Mouse (Mus musculus) CH12.LX (cell line): ENCODE measurements around the gene Lrtm2. TPM values are rescaled to one million over a fixed set of nuclear protein-coding genes. Genes with fewer than 3 reads are reported as not detected.

Experiments
- DNase-seq: peaks from one replicate; pipeline ENCODE4 v3.0.0-alpha.2; 2013; ENCODE audit errors: extremely low read depth
- H3K27ac ChIP-seq: 2 replicates; pipeline ENCODE4 v1.5.1; 2012; ENCODE audit warnings: low read depth, mild to moderate bottlenecking, control low read depth, moderate library complexity; ENCODE audit not compliant: insufficient read depth
- H3K27me3 ChIP-seq: replicated peaks from 2 replicates; pipeline ENCODE3; 2012; ENCODE audit warnings: inconsistent platforms
- H3K36me3 ChIP-seq, 2 experiments: replicated peaks in 1 of 2; 2 replicates each; pipeline versions ENCODE3 to v1.6.1; 2012; ENCODE audit warnings: inconsistent platforms in 1 of 2, low read length in 1 of 2, mild to moderate bottlenecking in 1 of 2, mixed read lengths in 1 of 2, moderate library complexity in 1 of 2; ENCODE audit not compliant: control insufficient read depth in 1 of 2, insufficient read depth in 1 of 2
- H3K4me1 ChIP-seq, 2 experiments: 2 replicates each; pipeline ENCODE4 v1.6.1; 2012; ENCODE audit warnings: inconsistent platforms in 1 of 2, moderate library complexity in 1 of 2; ENCODE audit not compliant: insufficient read depth in 2 of 2, control insufficient read depth in 1 of 2
- H3K4me2 ChIP-seq: 2 replicates; pipeline ENCODE4 v1.6.1; 2012; ENCODE audit warnings: low read depth, mild to moderate bottlenecking, control low read depth; ENCODE audit not compliant: poor library complexity, insufficient read depth, severe bottlenecking
- H3K4me3 ChIP-seq, 3 experiments: fragments of 150-350 bp in 1 of 3; sonication (generic) in 1 of 3; replicated peaks in 1 of 3; 2 replicates each; pipeline versions ENCODE3 to v1.5.1; 2011 to 2012; ENCODE audit warnings: low read depth in 2 of 3, low read length in 2 of 3, mild to moderate bottlenecking in 2 of 3, moderate library complexity in 2 of 3, control low read depth in 1 of 3, improper control_type of control experiment in 1 of 3, inconsistent platforms in 1 of 3, mixed read lengths in 1 of 3; ENCODE audit not compliant: poor library complexity in 1 of 3
- H3K79me2 ChIP-seq: replicated peaks from 2 replicates; pipeline ENCODE4 v1.6.1; 2012; ENCODE audit warnings: mild to moderate bottlenecking, moderate library complexity; ENCODE audit not compliant: control insufficient read depth, poor library complexity, insufficient read depth, severe bottlenecking; ENCODE audit errors: extremely low read depth
- H3K9ac ChIP-seq: 2 replicates; pipeline ENCODE4 v1.6.1; 2012; ENCODE audit warnings: low read depth, mild to moderate bottlenecking, control low read depth, moderate library complexity; ENCODE audit not compliant: insufficient read depth
- H3K9me3 ChIP-seq: replicated peaks from 2 replicates; pipeline ENCODE3; 2012; ENCODE audit warnings: low read length, inconsistent platforms, mixed read lengths
- BHLHE40 ChIP-seq: IDR thresholded peaks from 2 replicates; pipeline ENCODE4 v1.6.1; 2011; ENCODE audit warnings: mild to moderate bottlenecking, low read depth, low read length, improper control_type of control experiment
- E2F4 ChIP-seq: IDR thresholded peaks from 2 replicates; pipeline ENCODE4 v1.6.1; 2011; ENCODE audit warnings: low read depth, low read length, improper control_type of control experiment; ENCODE audit not compliant: insufficient replicate concordance
- ELF1 ChIP-seq: IDR thresholded peaks from 2 replicates; pipeline ENCODE4 v1.6.1; 2014; ENCODE audit warnings: low read depth, mild to moderate bottlenecking, inconsistent platforms, low read length, improper control_type of control experiment
- EP300 ChIP-seq: IDR thresholded peaks from 2 replicates; pipeline ENCODE4 v1.6.1; 2011; ENCODE audit warnings: low read length, improper control_type of control experiment
- GABPA ChIP-seq: IDR thresholded peaks from 2 replicates; pipeline ENCODE4 v1.6.1; 2012; ENCODE audit warnings: low read depth, low read length, improper control_type of control experiment, inconsistent platforms; ENCODE audit not compliant: insufficient replicate concordance
- HCFC1 ChIP-seq: IDR thresholded peaks from 2 replicates; pipeline ENCODE4 v1.6.1; 2012; ENCODE audit warnings: low read depth, mild to moderate bottlenecking, inconsistent platforms, low read length, improper control_type of control experiment
- JUND ChIP-seq: conservative IDR thresholded peaks from 2 replicates; pipeline ENCODE4 v1.6.1; 2011; ENCODE audit warnings: low read depth, low read length, improper control_type of control experiment
- KAT2A ChIP-seq: IDR thresholded peaks from 2 replicates; pipeline ENCODE4 v1.6.1; 2012; ENCODE audit warnings: low read length, improper control_type of control experiment, inconsistent platforms; ENCODE audit not compliant: insufficient replicate concordance
- MAFK ChIP-seq: IDR thresholded peaks from 2 replicates; pipeline ENCODE4 v1.6.1; 2011; ENCODE audit warnings: low read length, improper control_type of control experiment; ENCODE audit not compliant: insufficient replicate concordance
- MAX ChIP-seq: IDR thresholded peaks from 2 replicates; pipeline ENCODE4 v1.6.1; 2011; ENCODE audit warnings: low read length, improper control_type of control experiment
- MXI1 ChIP-seq: IDR thresholded peaks from 2 replicates; pipeline ENCODE4 v1.6.1; 2011; ENCODE audit warnings: mild to moderate bottlenecking, low read depth, low read length, improper control_type of control experiment
- MYC ChIP-seq: IDR thresholded peaks from 2 replicates; pipeline ENCODE4 v1.6.1; 2011; ENCODE audit warnings: low read depth, mild to moderate bottlenecking, improper control_type of control experiment, low read length
- NELFE ChIP-seq: IDR thresholded peaks from 2 replicates; pipeline ENCODE4 v1.6.1; 2011; ENCODE audit warnings: low read depth, low read length, improper control_type of control experiment
- POLR2A ChIP-seq: IDR thresholded peaks from 2 replicates; pipeline ENCODE4 v1.6.1; 2011; ENCODE audit warnings: low read depth, mild to moderate bottlenecking, improper control_type of control experiment, low read length
- POLR2AphosphoS2 ChIP-seq: IDR thresholded peaks from 2 replicates; pipeline ENCODE4 v1.6.1; 2011; ENCODE audit warnings: low read depth, low read length, improper control_type of control experiment
- RAD21 ChIP-seq: IDR thresholded peaks from 2 replicates; pipeline ENCODE4 v1.6.1; 2011; ENCODE audit warnings: low read depth, mild to moderate bottlenecking, low read length, improper control_type of control experiment, moderate library complexity
- SIN3A ChIP-seq: IDR thresholded peaks from 2 replicates; pipeline ENCODE4 v1.6.1; 2012; ENCODE audit warnings: low read length, improper control_type of control experiment, inconsistent platforms
- TBP ChIP-seq: conservative IDR thresholded peaks from 2 replicates; pipeline ENCODE4 v1.6.1; 2011; ENCODE audit warnings: low read depth, low read length, improper control_type of control experiment
- UBTF ChIP-seq: IDR thresholded peaks from 2 replicates; pipeline ENCODE4 v1.6.1; 2012; ENCODE audit warnings: low read depth, mild to moderate bottlenecking, inconsistent platforms, low read length, improper control_type of control experiment, moderate library complexity
- USF1 ChIP-seq: IDR thresholded peaks from 2 replicates; pipeline ENCODE4 v1.6.1; 2014; ENCODE audit warnings: low read depth, mild to moderate bottlenecking, inconsistent platforms, low read length, improper control_type of control experiment
- ZC3H11A ChIP-seq: IDR thresholded peaks from 2 replicates; pipeline ENCODE4 v1.6.1; 2012; ENCODE audit warnings: low read depth, mild to moderate bottlenecking, inconsistent platforms, low read length, improper control_type of control experiment
- ZKSCAN1 ChIP-seq: IDR thresholded peaks from 2 replicates; pipeline ENCODE4 v1.6.1; 2012; ENCODE audit warnings: low read depth, inconsistent platforms, low read length, improper control_type of control experiment, borderline replicate concordance
- ZNF384 ChIP-seq: IDR thresholded peaks from 2 replicates; pipeline ENCODE4 v1.6.1; 2012; ENCODE audit warnings: low read depth, low read length, improper control_type of control experiment, inconsistent platforms
- dilution Hi-C: fragments of 300-500 bp; cut with MboI; formaldehyde crosslinking; loops from 2 replicates; pipeline ENCODE4 v1.14.3; 2020; ENCODE audit warnings: low sequenced_read_pairs; ENCODE audit not compliant: extremely low pct_unique_long_range_greater_than_20kb, extremely low pct_ligation_motif_present
- in situ Hi-C: fragments of 300-500 bp; cut with MboI; formaldehyde crosslinking; loops from 3 replicates; pipeline ENCODE4 v1.14.3; 2019; ENCODE audit warnings: low sequenced_read_pairs, low pct_ligation_motif_present, low pct_unique_long_range_greater_than_20kb, mixed read lengths
- polyA plus RNA-seq: library from polyadenylated mRNA; unstranded; fragments of >175 nt; gene quantifications from 2 replicates; pipeline ENCODE4 v1.2.1, GENCODE M21; 2012; ENCODE audit warnings: low read depth; ENCODE audit not compliant: insufficient read length
- total RNA-seq, 2 experiments: library from RNA; depleted of rRNA; stranded (reverse); fragments of 300-350 nt in 1 of 2; fragments of >200 nt in 1 of 2; gene quantifications; 2 replicates each; pipeline ENCODE4 v1.2.3; 2012 to 2014

The Lrtm2 gene
- total and polyA plus RNA-seq, 3 experiments = not detected

- Histone ChIP-seq H3K27me3 (peaks cover 78% of the 10 kb centered on the region), H3K4me1 (no peaks in the 10 kb centered on the region), H3K36me3 (no peaks in the 10 kb centered on the region), H3K4me3 (no peak overlapping the region), H3K4me2 (no peak overlapping the region), H3K79me2 (no peaks in the 10 kb centered on the region), H3K27ac (no peak overlapping the region), H3K9ac (no peak overlapping the region), H3K9me3 (no peaks in the 10 kb centered on the region)
- DNase-seq = no peak
- TF ChIP-seq RAD21 (no peak), JUND (no peak), UBTF (no peak), NELFE (no peak), MAFK (no peak), TBP (no peak), POLR2A (no peak), MYC (no peak), MAX (no peak), ZKSCAN1 (no peak)
- dilution Hi-C loops (no loop called here), in situ Hi-C loops (loop anchor here (25.0 kb wide), 1 partner anchor 717 kb away; no protein-coding TSS in a partner anchor)
These were observed 1.3 kb downstream of the Lrtm2 start for GRCm38 (mm10) chr6:119329215-119329714.

- dilution Hi-C loops = no loop called here
- H3K4me2 ChIP-seq = no peak overlapping the region
- peaks cover 82% of the 10 kb centered on the region for H3K27me3 ChIP-seq
- no peaks in the 10 kb centered on the region for H3K79me2 ChIP-seq
- H3K4me3 ChIP-seq = no peak overlapping the region
- TF ChIP-seq TBP = no peak
- no peak for TF ChIP-seq ZNF384
- TF ChIP-seq NELFE = no peak
- no peak for TF ChIP-seq JUND
- no peak for TF ChIP-seq HCFC1
- no peak for TF ChIP-seq MXI1
- no peak for TF ChIP-seq POLR2AphosphoS2
- TF ChIP-seq SIN3A = no peak
- no peak for TF ChIP-seq ZC3H11A
- no peak for TF ChIP-seq POLR2A
- TF ChIP-seq USF1 = no peak
- no peak for TF ChIP-seq GABPA
- no peak for TF ChIP-seq E2F4
- no peak for TF ChIP-seq KAT2A
- no peak for TF ChIP-seq ELF1
- TF ChIP-seq BHLHE40 = no peak
- TF ChIP-seq EP300 = no peak
- no peak for DNase-seq
- no peak overlapping the region for H3K27ac ChIP-seq
- in situ Hi-C loops = loop anchor here (25.0 kb wide), 1 partner anchor 716 kb away; no protein-coding TSS in a partner anchor
- H3K36me3 ChIP-seq = no peaks in the 10 kb centered on the region
- H3K9me3 ChIP-seq = no peaks in the 10 kb centered on the region
- no peak overlapping the region for H3K9ac ChIP-seq
- no peaks in the 10 kb centered on the region for H3K4me1 ChIP-seq
These were observed 1.9 kb downstream of the Lrtm2 start for GRCm38 (mm10) chr6:119328521-119329115.
